Mouse (Mus musculus) CH12.LX (cell line): Measurements from ENCODE around the gene Hsdl2. TPM values are rescaled to one million over a fixed set of nuclear protein-coding genes. Genes with fewer than 3 reads are reported as not detected.

ENCODE experiments used
- DNase-seq: peaks from one replicate; pipeline ENCODE4 v3.0.0-alpha.2; 2013; ENCODE audit errors: extremely low read depth
- H3K27ac ChIP-seq: 2 replicates; pipeline ENCODE4 v1.5.1; 2012; ENCODE audit warnings: low read depth, mild to moderate bottlenecking, control low read depth, moderate library complexity; ENCODE audit not compliant: insufficient read depth
- H3K27me3 ChIP-seq: replicated peaks from 2 replicates; pipeline ENCODE3; 2012; ENCODE audit warnings: inconsistent platforms
- H3K36me3 ChIP-seq, 2 experiments: replicated peaks in 1 of 2; 2 replicates each; pipeline versions ENCODE3 to v1.6.1; 2012; ENCODE audit warnings: inconsistent platforms in 1 of 2, low read length in 1 of 2, mild to moderate bottlenecking in 1 of 2, mixed read lengths in 1 of 2, moderate library complexity in 1 of 2; ENCODE audit not compliant: control insufficient read depth in 1 of 2, insufficient read depth in 1 of 2
- H3K4me1 ChIP-seq, 2 experiments: 2 replicates each; pipeline ENCODE4 v1.6.1; 2012; ENCODE audit warnings: inconsistent platforms in 1 of 2, moderate library complexity in 1 of 2; ENCODE audit not compliant: insufficient read depth in 2 of 2, control insufficient read depth in 1 of 2
- H3K4me2 ChIP-seq: 2 replicates; pipeline ENCODE4 v1.6.1; 2012; ENCODE audit warnings: low read depth, mild to moderate bottlenecking, control low read depth; ENCODE audit not compliant: poor library complexity, insufficient read depth, severe bottlenecking
- H3K4me3 ChIP-seq, 3 experiments: fragments of 150-350 bp in 1 of 3; sonication (generic) in 1 of 3; replicated peaks in 1 of 3; 2 replicates each; pipeline versions ENCODE3 to v1.5.1; 2011 to 2012; ENCODE audit warnings: low read depth in 2 of 3, low read length in 2 of 3, mild to moderate bottlenecking in 2 of 3, moderate library complexity in 2 of 3, control low read depth in 1 of 3, improper control_type of control experiment in 1 of 3, inconsistent platforms in 1 of 3, mixed read lengths in 1 of 3; ENCODE audit not compliant: poor library complexity in 1 of 3
- H3K79me2 ChIP-seq: replicated peaks from 2 replicates; pipeline ENCODE4 v1.6.1; 2012; ENCODE audit warnings: mild to moderate bottlenecking, moderate library complexity; ENCODE audit not compliant: control insufficient read depth, poor library complexity, insufficient read depth, severe bottlenecking; ENCODE audit errors: extremely low read depth
- H3K9ac ChIP-seq: 2 replicates; pipeline ENCODE4 v1.6.1; 2012; ENCODE audit warnings: low read depth, mild to moderate bottlenecking, control low read depth, moderate library complexity; ENCODE audit not compliant: insufficient read depth
- H3K9me3 ChIP-seq: replicated peaks from 2 replicates; pipeline ENCODE3; 2012; ENCODE audit warnings: low read length, inconsistent platforms, mixed read lengths
- BHLHE40 ChIP-seq: IDR thresholded peaks from 2 replicates; pipeline ENCODE4 v1.6.1; 2011; ENCODE audit warnings: mild to moderate bottlenecking, low read depth, low read length, improper control_type of control experiment
- CTCF ChIP-seq, 2 experiments: IDR thresholded peaks in 1 of 2; conservative IDR thresholded peaks in 1 of 2; 2 replicates each; pipeline ENCODE4 v1.5.1; 2011 to 2012; ENCODE audit warnings: low read depth in 2 of 2, low read length in 2 of 2, improper control_type of control experiment in 1 of 2, inconsistent platforms in 1 of 2, mild to moderate bottlenecking in 1 of 2, moderate library complexity in 1 of 2
- IRF4 ChIP-seq: IDR thresholded peaks from 2 replicates; pipeline ENCODE4 v1.6.1; 2014; ENCODE audit warnings: low read depth, mild to moderate bottlenecking, inconsistent platforms, low read length, improper control_type of control experiment
- KAT2A ChIP-seq: IDR thresholded peaks from 2 replicates; pipeline ENCODE4 v1.6.1; 2012; ENCODE audit warnings: low read length, improper control_type of control experiment, inconsistent platforms; ENCODE audit not compliant: insufficient replicate concordance
- MYC ChIP-seq: IDR thresholded peaks from 2 replicates; pipeline ENCODE4 v1.6.1; 2011; ENCODE audit warnings: low read depth, mild to moderate bottlenecking, improper control_type of control experiment, low read length
- NELFE ChIP-seq: IDR thresholded peaks from 2 replicates; pipeline ENCODE4 v1.6.1; 2011; ENCODE audit warnings: low read depth, low read length, improper control_type of control experiment
- RCOR1 ChIP-seq: conservative IDR thresholded peaks from 2 replicates; pipeline ENCODE4 v1.6.1; 2012; ENCODE audit warnings: low read depth, mild to moderate bottlenecking, inconsistent platforms, low read length, improper control_type of control experiment
- UBTF ChIP-seq: IDR thresholded peaks from 2 replicates; pipeline ENCODE4 v1.6.1; 2012; ENCODE audit warnings: low read depth, mild to moderate bottlenecking, inconsistent platforms, low read length, improper control_type of control experiment, moderate library complexity
- dilution Hi-C: fragments of 300-500 bp; cut with MboI; formaldehyde crosslinking; loops from 2 replicates; pipeline ENCODE4 v1.14.3; 2020; ENCODE audit warnings: low sequenced_read_pairs; ENCODE audit not compliant: extremely low pct_unique_long_range_greater_than_20kb, extremely low pct_ligation_motif_present
- in situ Hi-C: fragments of 300-500 bp; cut with MboI; formaldehyde crosslinking; loops from 3 replicates; pipeline ENCODE4 v1.14.3; 2019; ENCODE audit warnings: low sequenced_read_pairs, low pct_ligation_motif_present, low pct_unique_long_range_greater_than_20kb, mixed read lengths
- polyA plus RNA-seq: library from polyadenylated mRNA; unstranded; fragments of >175 nt; gene quantifications from 2 replicates; pipeline ENCODE4 v1.2.1, GENCODE M21; 2012; ENCODE audit warnings: low read depth; ENCODE audit not compliant: insufficient read length
- total RNA-seq, 2 experiments: library from RNA; depleted of rRNA; stranded (reverse); fragments of 300-350 nt in 1 of 2; fragments of >200 nt in 1 of 2; gene quantifications; 2 replicates each; pipeline ENCODE4 v1.2.3; 2012 to 2014

Hsdl2 gene
- total and polyA plus RNA-seq, 3 experiments = 7.0 to 10.4 (median 9.7) TPM

DNA sequence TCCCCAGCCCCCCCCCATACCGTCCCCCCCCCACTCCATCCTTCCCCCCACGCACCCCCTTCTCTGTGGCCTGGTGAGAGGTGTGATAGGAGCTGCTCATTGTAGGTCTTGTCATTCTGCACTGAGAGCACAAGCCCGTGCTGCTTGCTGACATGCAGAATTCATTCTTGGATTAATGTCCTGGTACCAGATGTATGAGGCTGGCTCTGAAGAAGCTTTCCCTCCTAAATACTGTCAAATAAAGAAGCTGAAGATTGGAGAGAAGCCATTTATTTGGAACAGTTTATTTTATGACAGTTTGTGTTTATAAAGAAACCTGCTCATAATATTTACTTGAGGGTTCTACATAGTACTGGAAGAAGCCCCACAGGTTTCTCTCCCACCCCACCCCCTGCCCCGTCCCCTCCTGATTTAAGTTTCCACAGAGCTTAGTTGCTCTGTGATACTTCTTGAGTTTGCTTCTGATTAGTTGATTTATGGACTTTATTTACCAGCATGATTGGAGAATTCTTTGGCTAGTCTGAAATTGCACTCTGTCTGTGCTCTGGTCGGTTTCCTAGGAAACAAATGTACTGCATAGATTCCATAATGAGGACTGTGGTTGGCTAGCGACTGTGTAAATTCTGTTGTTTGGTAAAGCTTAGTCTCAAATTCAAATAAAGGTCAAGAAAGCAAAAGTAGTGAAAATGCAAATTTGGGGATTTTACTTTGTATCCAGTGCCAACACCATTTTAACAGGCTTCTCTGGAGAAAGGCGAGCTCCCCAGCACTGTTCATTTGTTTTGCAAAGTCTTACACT, 47.9 kb downstream of the Hsdl2 start:
- Histone ChIP-seq H3K4me2 (peak overlapping the region; percentile 78), H3K9ac (no peak overlapping the region), H3K4me3 (no peak overlapping the region), H3K36me3 (no peaks in the 10 kb centered on the region), H3K4me1 (peaks cover 4 to 23% of the 10 kb centered on the region in 2 experiments; a peak in 2 of 4 replicates), H3K79me2 (no peaks in the 10 kb centered on the region), H3K27me3 (no peaks in the 10 kb centered on the region), H3K27ac (no peak overlapping the region), H3K9me3 (no peaks in the 10 kb centered on the region)
- in situ Hi-C loops (no loop called here), dilution Hi-C loops (no loop called here)
- TF ChIP-seq RCOR1 = no peak
- no peak for TF ChIP-seq UBTF
- no peak for DNase-seq

DNA sequence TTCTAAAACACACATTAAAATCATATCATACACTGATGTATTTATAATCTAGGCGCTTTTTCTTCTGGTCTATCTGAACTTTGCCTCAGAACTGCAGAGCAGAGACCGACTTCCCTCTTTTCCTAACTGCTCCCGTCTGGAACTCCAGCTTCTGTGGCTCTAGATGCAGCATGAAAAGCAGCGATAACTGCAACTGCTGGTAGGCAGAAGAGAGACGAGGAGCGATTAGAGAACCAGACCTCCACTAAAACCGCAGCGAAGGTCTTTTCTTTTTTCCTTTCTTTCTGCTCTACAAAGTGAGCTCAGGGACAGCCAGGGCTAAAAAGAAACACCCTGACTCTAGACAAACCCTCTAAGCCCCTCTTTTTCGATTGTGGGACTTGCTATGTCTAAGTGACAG, 48.8 kb downstream of the Hsdl2 start:
- in situ Hi-C loops (no loop called here), dilution Hi-C loops (no loop called here)
- H3K9me3 ChIP-seq = no peaks in the 10 kb centered on the region
- H3K9ac ChIP-seq = no peak overlapping the region
- TF ChIP-seq BHLHE40 = no peak
- TF ChIP-seq IRF4 = no peak
- TF ChIP-seq NELFE = no peak
- no peak for TF ChIP-seq KAT2A
- no peaks in the 10 kb centered on the region for H3K27me3 ChIP-seq
- H3K36me3 ChIP-seq = no peaks in the 10 kb centered on the region
- no peak overlapping the region for H3K4me3 ChIP-seq
- H3K27ac ChIP-seq = no peak overlapping the region
- no peaks in the 10 kb centered on the region for H3K79me2 ChIP-seq
- peaks cover 4 to 19% of the 10 kb centered on the region in 2 experiments; a peak in 2 of 4 replicates for H3K4me1 ChIP-seq
- no peak overlapping the region for H3K4me2 ChIP-seq
- no peak for DNase-seq

DNA sequence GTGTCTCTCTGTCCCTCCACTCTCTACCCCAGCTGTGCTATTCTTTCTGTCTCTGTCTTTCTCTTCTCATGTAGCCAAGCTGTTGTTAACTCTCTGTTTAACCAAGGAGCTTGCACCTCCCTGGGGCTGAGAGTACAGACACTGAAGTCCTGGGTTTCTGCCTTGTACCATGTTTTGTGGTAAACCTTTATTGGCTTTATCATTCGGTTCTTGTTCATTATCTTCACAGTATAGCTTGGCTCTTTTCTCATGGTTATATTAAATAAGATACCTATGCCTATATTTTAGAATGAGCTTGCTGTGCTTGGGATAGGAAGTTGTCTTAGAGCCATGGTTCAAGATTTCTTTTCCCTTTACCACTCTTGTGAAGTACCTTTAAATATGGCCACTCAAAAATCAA, 53.2 kb downstream of the Hsdl2 start:
- Histone ChIP-seq H3K4me2 (no peak overlapping the region), H3K9me3 (no peaks in the 10 kb centered on the region), H3K79me2 (no peaks in the 10 kb centered on the region), H3K27me3 (no peaks in the 10 kb centered on the region), H3K9ac (no peak overlapping the region), H3K4me1 (peaks cover 0 to 8% of the 10 kb centered on the region in 2 experiments; a peak in 2 of 4 replicates), H3K27ac (no peak overlapping the region), H3K36me3 (no peaks in the 10 kb centered on the region), H3K4me3 (no peak overlapping the region)
- dilution Hi-C loops (no loop called here), in situ Hi-C loops (no loop called here)
- TF ChIP-seq IRF4 (no peak), MYC (no peak), NELFE (no peak), CTCF (conservative IDR thresholded peaks at IDR 0.05 in 1 of 2, IDR thresholded peaks at IDR 0.05 in 1 of 2; ENCODE audit: low read depth in 2 of 2, low read length in 2 of 2) (no peak)
- DNase-seq = no peak
